Mouse (Mus musculus) liver, embryonic 12.5 days (tissue): ENCODE results near the gene Sema5b. TPM values are rescaled to one million over a fixed set of nuclear protein-coding genes. Genes with fewer than 3 reads are reported as not detected.

ENCODE experiments used
- ATAC-seq: fragments of 200-750 bp; cut with Nextera tagmentation; 2 replicates; pipeline ENCODE4 v1.8.0; 2017; ENCODE audit warnings: moderate number of reproducible peaks, mild to moderate bottlenecking, moderate library complexity
- H3K27ac ChIP-seq: fragments of 300-500 bp; sonication (generic); 2 replicates; pipeline ENCODE4 v1.5.1; 2016; ENCODE audit warnings: mild to moderate bottlenecking
- H3K27me3 ChIP-seq: fragments of 300-500 bp; sonication (generic); replicated peaks from 2 replicates; pipeline ENCODE4 v1.6.1; 2016; ENCODE audit warnings: mild to moderate bottlenecking, moderate library complexity
- H3K36me3 ChIP-seq: fragments of 300-500 bp; sonication (generic); 2 replicates; pipeline ENCODE4 v1.6.1; 2016; ENCODE audit warnings: mild to moderate bottlenecking, moderate library complexity
- H3K4me1 ChIP-seq: fragments of 300-500 bp; sonication (generic); 2 replicates; pipeline ENCODE4 v1.6.1; 2016
- H3K4me2 ChIP-seq: fragments of 300-500 bp; sonication (generic); 2 replicates; pipeline ENCODE4 v1.6.1; 2016; ENCODE audit warnings: mild to moderate bottlenecking, moderate library complexity
- H3K4me3 ChIP-seq: fragments of 300-500 bp; sonication (generic); 2 replicates; pipeline ENCODE4 v1.5.1; 2016; ENCODE audit warnings: mild to moderate bottlenecking, moderate library complexity
- H3K9ac ChIP-seq: fragments of 300-500 bp; sonication (generic); 2 replicates; pipeline ENCODE4 v1.6.1; 2016; ENCODE audit warnings: mild to moderate bottlenecking, moderate library complexity
- H3K9me3 ChIP-seq: fragments of 300-500 bp; sonication (generic); replicated peaks from 2 replicates; pipeline ENCODE4 v1.6.1; 2016; ENCODE audit warnings: mild to moderate bottlenecking, moderate library complexity
- WGBS: fragments of 180-500 bp; shearing (Covaris S2); methylation state at CpG from one replicate; pipeline ENCODE4 v1.1.7; 2016; ENCODE audit not compliant: insufficient replicate concordance; 5-methylcytosine and 5-hydroxymethylcytosine counted together
- polyA plus RNA-seq: library from polyadenylated mRNA; unstranded; fragments of >200 nt; fragmentation: Nextera tagmentation; extraction: Ambion mirVana; gene quantifications from 2 replicates; pipeline ENCODE4 v1.2.1, GENCODE M21; 2016

Gene Sema5b
- polyA plus RNA-seq: 0.17 and 0.62 TPM in 2 replicates

DNA sequence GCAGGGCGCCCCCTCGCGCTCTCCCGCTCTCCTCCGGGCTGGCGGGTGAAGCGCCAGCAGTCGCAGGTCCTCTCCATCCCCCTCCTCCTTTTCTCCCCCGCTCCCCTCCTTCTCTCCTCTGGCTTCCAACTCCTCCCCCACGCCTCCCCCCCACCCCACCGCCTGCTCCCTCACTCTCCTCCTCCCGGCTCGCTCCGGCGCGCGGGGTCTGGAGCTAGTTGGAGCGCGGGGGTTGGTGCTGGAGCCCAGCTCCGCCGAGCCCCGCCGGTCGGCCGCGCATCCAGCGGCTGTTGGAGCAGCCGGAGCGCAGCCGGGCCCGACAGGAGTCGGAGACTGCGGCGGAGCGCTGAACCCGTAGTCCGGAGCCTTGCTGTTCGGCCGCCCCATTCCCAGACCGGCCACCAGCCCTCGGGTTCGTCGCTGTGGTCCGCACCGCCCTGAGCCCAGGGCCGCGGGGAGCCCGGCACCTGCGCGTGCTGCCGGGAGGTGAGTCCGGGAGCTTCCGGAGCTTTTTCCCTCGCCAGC is at the start of gene Sema5b:
Sema5b (plus strand) TSS at position 29 of the 525 bp plus-strand sequence.
- no peaks in the 10 kb centered on the region for H3K36me3 ChIP-seq
- H3K4me1 ChIP-seq: no peaks in the 10 kb centered on the region; the same call in 1 of the 2 replicates
- H3K27me3 ChIP-seq: peaks cover 88% of the 10 kb centered on the region
- H3K4me3 ChIP-seq: peak within 1 kb of the TSS; percentile 44
- H3K4me2 ChIP-seq: peak within 1 kb of the TSS; percentile 64
- H3K9me3 ChIP-seq: no peaks in the 10 kb centered on the region
- 0 out of 2 replicates have a peak within 1 kb of the TSS, but pooled peaks have one; percentile 14 for H3K9ac ChIP-seq
- ATAC-seq: no peak
- 2% methylated on average over 47 of the region's 54 CpGs for WGBS
- H3K27ac ChIP-seq: no peak within 1 kb of the TSS

- Histone ChIP-seq H3K4me2 (no peak overlapping the region), H3K27ac (no peak overlapping the region), H3K9me3 (no peaks in the 10 kb centered on the region; the same call in 1 of the 2 replicates), H3K27me3 (no peaks in the 10 kb centered on the region), H3K4me1 (no peaks in the 10 kb centered on the region), H3K9ac (no peak overlapping the region), H3K4me3 (no peak overlapping the region), H3K36me3 (no peaks in the 10 kb centered on the region)
- ATAC-seq: no peak
- 71% methylated on average over 3 of the region's 3 CpGs for WGBS
These were observed 40.6 kb upstream of the Sema5b start for GRCm38 (mm10) chr16:35500342-35500741.

GRCm38 (mm10) chr16:35501106-35501760 is 39.7 kb upstream of the Sema5b start:
- Histone ChIP-seq H3K4me3 (no peak overlapping the region), H3K9ac (no peak overlapping the region), H3K27me3 (no peaks in the 10 kb centered on the region), H3K9me3 (no peaks in the 10 kb centered on the region; the same call in 1 of the 2 replicates), H3K4me1 (no peaks in the 10 kb centered on the region), H3K4me2 (no peak overlapping the region), H3K27ac (no peak overlapping the region), H3K36me3 (no peaks in the 10 kb centered on the region)
- no peak for ATAC-seq
- WGBS: 66% methylated on average over 4 of the region's 4 CpGs

DNA sequence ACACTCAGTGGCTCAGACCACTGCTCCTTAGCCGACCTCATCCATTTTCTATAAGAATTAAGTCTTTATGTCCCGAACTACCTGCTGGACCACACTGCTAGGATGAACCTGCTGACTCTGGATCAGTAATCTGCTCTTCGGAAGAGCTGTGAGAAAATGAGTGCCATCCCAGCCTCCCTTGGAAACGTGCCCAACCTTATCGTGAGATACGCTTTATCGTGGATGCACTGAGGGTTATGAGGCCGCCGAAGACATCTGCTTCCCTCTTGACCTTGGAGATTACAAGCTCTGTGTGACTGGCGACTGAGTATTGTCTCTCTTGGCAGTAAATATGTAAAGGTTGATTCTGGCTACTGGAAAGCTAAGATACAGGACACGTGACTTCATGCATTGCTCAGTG is 38.5 kb upstream of the Sema5b start:
- Histone ChIP-seq H3K27ac (no peak overlapping the region), H3K4me2 (no peak overlapping the region), H3K27me3 (no peaks in the 10 kb centered on the region), H3K4me3 (no peak overlapping the region), H3K36me3 (no peaks in the 10 kb centered on the region), H3K9me3 (no peaks in the 10 kb centered on the region; the same call in 1 of the 2 replicates), H3K4me1 (no peaks in the 10 kb centered on the region), H3K9ac (no peak overlapping the region)
- WGBS: 67% methylated on average over 11 of the region's 11 CpGs
- no peak for ATAC-seq

GRCm38 (mm10) chr16:35504266-35504665 is 36.7 kb upstream of the Sema5b start:
- H3K4me3 ChIP-seq: no peak overlapping the region
- no peaks in the 10 kb centered on the region; the same call in 1 of the 2 replicates for H3K9me3 ChIP-seq
- ATAC-seq: no peak
- no peaks in the 10 kb centered on the region for H3K4me1 ChIP-seq
- H3K27ac ChIP-seq: no peak overlapping the region
- H3K36me3 ChIP-seq: no peaks in the 10 kb centered on the region
- H3K9ac ChIP-seq: no peak overlapping the region
- WGBS: 67% methylated on average over 8 of the region's 8 CpGs
- no peaks in the 10 kb centered on the region; the same call in 1 of the 2 replicates for H3K27me3 ChIP-seq
- H3K4me2 ChIP-seq: no peak overlapping the region

- H3K36me3 ChIP-seq: no peaks in the 10 kb centered on the region
- H3K4me2 ChIP-seq: no peak overlapping the region
- no peak overlapping the region for H3K9ac ChIP-seq
- H3K4me3 ChIP-seq: no peak overlapping the region
- H3K9me3 ChIP-seq: no peaks in the 10 kb centered on the region
- WGBS: 71% methylated on average over 4 of the region's 4 CpGs
- H3K27ac ChIP-seq: no peak overlapping the region
- no peaks in the 10 kb centered on the region for H3K4me1 ChIP-seq
- ATAC-seq: no peak
- no peaks in the 10 kb centered on the region; the same call in 1 of the 2 replicates for H3K27me3 ChIP-seq
These were observed 35.2 kb upstream of the Sema5b start for GRCm38 (mm10) chr16:35505786-35506185.

DNA sequence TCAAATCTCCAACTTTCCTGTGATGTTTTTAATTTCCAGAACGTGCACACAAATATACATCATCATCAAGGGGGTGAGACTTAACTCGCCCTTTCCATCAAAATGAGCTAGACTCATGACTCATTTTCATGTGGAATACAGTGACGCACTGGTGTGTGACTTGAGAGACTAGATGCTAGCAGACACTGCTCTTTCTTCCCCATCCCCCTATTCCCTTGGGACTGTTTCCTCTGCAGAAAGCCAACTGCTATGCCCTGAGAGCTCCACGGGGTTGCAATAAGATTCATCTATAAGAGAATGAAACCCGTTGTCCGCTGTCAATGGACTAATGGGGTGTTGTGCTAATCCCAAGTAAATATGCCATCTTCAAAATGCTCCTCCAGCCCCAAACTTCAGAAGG is 32.4 kb upstream of the Sema5b start:
- no peak for ATAC-seq
- Histone ChIP-seq H3K4me2 (no peak overlapping the region), H3K9ac (no peak overlapping the region), H3K4me1 (no peaks in the 10 kb centered on the region), H3K4me3 (no peak overlapping the region), H3K27ac (no peak overlapping the region), H3K9me3 (no peaks in the 10 kb centered on the region), H3K27me3 (no peaks in the 10 kb centered on the region; the same call in 1 of the 2 replicates), H3K36me3 (no peaks in the 10 kb centered on the region)
- WGBS: 66% methylated on average over 6 of the region's 6 CpGs

- Histone ChIP-seq H3K36me3 (no peaks in the 10 kb centered on the region), H3K4me3 (no peak overlapping the region), H3K4me2 (no peak overlapping the region), H3K27me3 (no peaks in the 10 kb centered on the region; the same call in 1 of the 2 replicates), H3K4me1 (no peaks in the 10 kb centered on the region), H3K9me3 (no peaks in the 10 kb centered on the region), H3K9ac (no peak overlapping the region), H3K27ac (0 out of 2 replicates have a peak overlapping the region, but pooled peaks have one; percentile 20)
- ATAC-seq: no peak
- WGBS: 43% methylated on average over 11 of the region's 11 CpGs
These were observed 31.4 kb upstream of the Sema5b start for GRCm38 (mm10) chr16:35509331-35510070.

DNA sequence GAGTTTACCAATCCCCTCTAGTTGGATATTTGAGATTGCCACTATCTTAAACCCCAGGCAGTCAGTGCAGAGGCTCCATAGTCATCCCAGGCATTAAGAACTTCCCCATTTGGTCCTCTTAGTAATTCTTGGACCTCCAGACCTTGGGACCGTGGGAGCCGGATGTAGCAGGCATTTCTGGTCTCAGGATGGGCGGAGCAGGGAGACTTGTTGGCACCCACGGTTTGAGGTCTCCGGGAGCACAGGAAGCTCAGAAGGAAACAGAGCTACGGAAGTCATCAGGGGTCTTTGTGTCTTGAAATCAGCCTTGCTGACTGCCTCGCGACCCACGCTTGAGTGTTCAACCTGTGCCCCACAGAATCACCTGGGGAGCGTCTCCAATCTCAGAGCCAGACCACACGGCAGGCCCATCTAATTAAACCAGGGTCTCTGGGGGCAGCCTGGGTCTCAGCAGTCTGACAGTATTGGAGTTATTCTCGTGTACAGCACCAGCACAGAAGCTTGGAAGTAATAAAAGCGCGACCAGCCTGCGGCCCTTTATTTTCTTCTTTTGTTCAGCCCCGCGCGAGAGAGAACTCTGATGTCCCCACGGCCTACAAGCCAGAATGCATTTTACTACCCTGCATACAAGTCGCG is 24.9 kb upstream of the Sema5b start:
- Histone ChIP-seq H3K36me3 (no peaks in the 10 kb centered on the region), H3K4me2 (no peak overlapping the region), H3K4me3 (no peak overlapping the region), H3K9me3 (no peaks in the 10 kb centered on the region), H3K27me3 (peaks cover 10% of the 10 kb centered on the region), H3K4me1 (0 out of 2 replicates have a peak, but pooled peaks cover 3% of the 10 kb centered on the region), H3K27ac (no peak overlapping the region), H3K9ac (no peak overlapping the region)
- 52% methylated on average over 21 of the region's 21 CpGs for WGBS
- no peak for ATAC-seq

DNA sequence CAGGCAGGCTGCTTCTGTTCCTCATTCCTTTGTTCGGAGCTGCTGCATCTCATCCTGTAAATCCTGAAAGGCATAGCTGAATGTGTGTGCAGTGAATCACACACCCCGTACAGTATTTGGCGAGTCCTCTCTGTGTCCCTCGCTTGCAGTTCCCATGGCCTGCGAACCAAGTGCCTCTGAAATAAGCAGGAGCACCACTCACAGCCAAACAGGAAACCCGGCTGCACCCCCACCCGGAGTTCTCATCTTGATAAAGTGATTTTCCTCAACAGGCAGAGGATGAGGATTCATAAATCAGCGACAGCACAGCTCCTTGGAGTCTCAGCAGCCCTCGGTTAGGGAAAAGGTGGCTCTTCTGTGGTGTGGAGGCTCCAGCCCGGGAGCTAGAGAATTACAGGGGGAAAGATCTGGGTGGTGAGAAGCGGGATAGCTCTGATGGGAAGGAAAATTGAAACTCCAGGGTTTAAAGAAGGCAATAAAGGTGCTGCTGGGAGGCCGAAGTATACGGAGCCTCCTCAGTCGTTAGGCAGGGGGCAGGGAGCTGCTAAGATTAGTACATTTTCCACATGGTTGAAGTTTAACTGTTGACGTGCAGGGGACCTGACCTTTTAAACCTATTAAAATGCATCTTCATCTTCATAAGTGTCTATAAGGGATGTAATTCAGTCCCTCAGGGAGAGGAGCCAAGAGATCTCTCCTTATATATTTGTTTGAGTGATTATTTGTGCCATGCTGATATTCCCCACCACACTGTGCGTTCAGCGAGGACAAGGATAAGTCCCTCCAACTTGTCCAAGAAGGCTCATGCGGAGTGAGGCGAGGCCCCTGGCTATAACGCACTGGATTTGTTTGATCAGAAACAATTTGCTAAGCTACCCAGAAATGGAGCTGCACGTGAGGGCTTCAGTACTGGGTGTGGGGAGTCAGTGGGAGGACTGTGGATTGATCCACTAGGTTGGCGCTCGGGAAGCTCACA is 22.7 kb upstream of the Sema5b start:
- Histone ChIP-seq H3K9ac (no peak overlapping the region), H3K27ac (no peak overlapping the region), H3K4me3 (no peak overlapping the region), H3K4me2 (no peak overlapping the region), H3K27me3 (peaks cover 10% of the 10 kb centered on the region), H3K4me1 (0 out of 2 replicates have a peak, but pooled peaks cover 3% of the 10 kb centered on the region), H3K36me3 (no peaks in the 10 kb centered on the region), H3K9me3 (no peaks in the 10 kb centered on the region)
- WGBS: 44% methylated on average over 23 of the region's 23 CpGs
- no peak for ATAC-seq

GRCm38 (mm10) chr16:35519245-35519644 is 21.7 kb upstream of the Sema5b start:
- H3K4me2 ChIP-seq: no peak overlapping the region
- H3K36me3 ChIP-seq: no peaks in the 10 kb centered on the region
- no peak for ATAC-seq
- H3K4me3 ChIP-seq: no peak overlapping the region
- no peak overlapping the region for H3K27ac ChIP-seq
- 48% methylated on average over 7 of the region's 7 CpGs for WGBS
- H3K9ac ChIP-seq: no peak overlapping the region
- no peaks in the 10 kb centered on the region for H3K9me3 ChIP-seq
- 0 out of 2 replicates have a peak, but pooled peaks cover 3% of the 10 kb centered on the region for H3K4me1 ChIP-seq
- H3K27me3 ChIP-seq: peaks cover 10% of the 10 kb centered on the region
